In genomic region chr15:75137739-75138138, GRCm38 (mm10) we compare ENCODE assay signal across 14 mouse cellular contexts. TPM values are rescaled to one million over a fixed set of nuclear protein-coding genes. Genes with fewer than 3 reads are reported as not detected.
DNase-seq lines count a peak whose midpoint lies in the region; ATAC-seq lines count a peak whose summit lies in the region.
"Had no signal": no experiment of that assay in that cellular context is flagged by ENCODE, and none has a peak within 500 bp of the region (broad histone marks: within the 10 kb centered on the region; RNA-seq: fewer than 3 reads in every experiment).

No protein-coding gene starts in this region.

- peak; percentile 68 for DNase-seq in A20 (ENCODE audit: low read depth, low spot score)
- peak; percentile 23 for DNase-seq in c-Kit-positive CD71-negative TER-119-negative erythroid progenitor cells, embryonic 14.5 days (ENCODE audit: low read depth)
- peak; percentile 48 for DNase-seq in heart, adult 11 months
- peak; percentile 7 for DNase-seq in liver

- ATAC-seq in megakaryocyte, adult 5-6 weeks (ENCODE audit: poor library complexity, severe bottlenecking), result peak; percentile 77
- peak; percentile 38; the same call in 1 of the 2 replicates for ATAC-seq in neutrophil, adult 5-6 weeks (ENCODE audit: extremely low read depth, insufficient number of reproducible peaks, low FRiP score, poor library complexity, severe bottlenecking)

RNA-seq across cellular contexts. Expression of gene Ly6g, which starts 17.3 kb away (rescaled TPM):
- total RNA-seq in megakaryocyte, adult 5-6 weeks (2015), result 146 and 232 TPM in 2 replicates
- 79.2 and 81.9 TPM in 2 replicates for total RNA-seq in megakaryocyte, adult 5-6 weeks (2017)
- 22.2 and 28.1 TPM in 2 replicates for total RNA-seq in neutrophil, adult 5-6 weeks (2017)
- total RNA-seq: adrenal gland, adult 18-20 months; adrenal gland, postnatal 36 days; G1E; gastrocnemius, adult 18-20 months; gastrocnemius, postnatal 36 days; heart, adult 18-20 months; heart, postnatal 10 days; heart, postnatal 36 days had no signal

RNA-seq across cellular contexts. Expression of gene Ly6c2, which starts 26.0 kb away (rescaled TPM):
- total RNA-seq in megakaryocyte, adult 5-6 weeks (2015), result 9,861 and 10,026 TPM in 2 replicates
- total RNA-seq in megakaryocyte, adult 5-6 weeks (2017), result 3,107 and 3,295 TPM in 2 replicates
- 83.9 TPM in 2 replicates for total RNA-seq in neutrophil, adult 5-6 weeks (2017)

Comparison
In these comparisons a context has a peak if more than half of its experiments do, and no peak if none do; other contexts are left out.
1. Peak in every context shown above with its lines: DNase-seq and ATAC-seq.
2. DNase-seq: peak in every context shown above with its lines; median percentile 68 in A20; 48 in heart, adult 11 months; 23 in c-Kit-positive CD71-negative TER-119-negative erythroid progenitor cells, embryonic 14.5 days; 7 in liver.
3. RNA of gene Ly6c2, which starts 26.0 kb away (total RNA-seq): 3,107 to 10,026 TPM in megakaryocyte, adult 5-6 weeks; 83.9 TPM in neutrophil, adult 5-6 weeks; every median in the first group is over 10 times any median in the second.